Mouse (Mus musculus): ENCODE results near the gene Anpep.

DNA sequence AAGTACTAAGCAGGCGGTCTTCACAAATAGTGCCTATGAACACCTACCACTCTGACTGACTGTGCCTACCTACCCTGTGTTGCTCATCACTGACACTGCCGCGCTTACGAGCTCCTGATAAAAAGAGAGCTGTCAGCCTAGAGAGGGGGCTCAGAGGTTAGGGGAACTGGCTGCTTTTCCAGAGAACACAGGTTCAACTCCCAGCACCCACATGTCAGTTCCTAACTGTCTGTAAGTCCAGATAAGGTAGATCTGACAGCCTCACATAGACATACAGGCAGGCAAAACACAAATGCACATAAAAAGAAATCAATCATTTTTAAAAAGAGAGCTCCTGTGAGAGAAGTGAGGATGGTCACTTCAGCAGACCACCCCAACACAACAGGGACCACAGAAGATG, 44.3 kb upstream of the Anpep start:
- TF ChIP-seq CTCF (IDR thresholded peaks at IDR 0.05; ENCODE audit: low read depth, low read length): no peak
- TF ChIP-seq POLR2AphosphoS5 (IDR thresholded peaks at IDR 0.05; ENCODE audit: insufficient replicate concordance, low read depth, low read length): no peak
- TF ChIP-seq TAL1 (conservative IDR thresholded peaks at IDR 0.05; ENCODE audit: low read depth, low read length): no peak

Measured in G1E (cell line).